Mouse (Mus musculus) hindbrain, embryonic 13.5 days (tissue): ENCODE measurements at regions not wholly inside any gene's neighbourhood (a gene's known extent, or its start where the extent isn't known, plus 50 kb on each side); places are given as distances from the start of the nearest gene placed in this dataset.

Experiments
- ATAC-seq: fragments of 200-750 bp; cut with Nextera tagmentation; 2 replicates; pipeline ENCODE4 v1.8.0; 2017; ENCODE audit warnings: moderate TSS enrichment; ENCODE audit not compliant: low FRiP score
- H3K27ac ChIP-seq: fragments of 300-500 bp; sonication (generic); 2 replicates; pipeline ENCODE4 v1.5.1; 2015; ENCODE audit warnings: inconsistent platforms, mild to moderate bottlenecking, moderate library complexity
- H3K27me3 ChIP-seq: fragments of 300-500 bp; sonication (generic); 2 replicates; pipeline ENCODE4 v1.6.1; 2015; ENCODE audit warnings: mild to moderate bottlenecking, inconsistent platforms
- H3K36me3 ChIP-seq: fragments of 300-500 bp; sonication (generic); 2 replicates; pipeline ENCODE4 v1.6.1; 2015; ENCODE audit warnings: mild to moderate bottlenecking, inconsistent platforms
- H3K4me1 ChIP-seq: fragments of 300-500 bp; sonication (generic); replicated peaks from 2 replicates; pipeline ENCODE4 v1.6.1; 2015; ENCODE audit warnings: inconsistent platforms
- H3K4me2 ChIP-seq: fragments of 300-500 bp; sonication (generic); 2 replicates; pipeline ENCODE4 v1.6.1; 2015; ENCODE audit warnings: inconsistent platforms, mild to moderate bottlenecking, moderate library complexity
- H3K4me3 ChIP-seq: fragments of 300-500 bp; sonication (generic); 2 replicates; pipeline ENCODE4 v1.5.1; 2015; ENCODE audit warnings: mild to moderate bottlenecking, inconsistent platforms
- H3K9ac ChIP-seq: fragments of 300-500 bp; sonication (generic); 2 replicates; pipeline ENCODE4 v1.6.1; 2015; ENCODE audit warnings: mild to moderate bottlenecking, inconsistent platforms
- H3K9me3 ChIP-seq: fragments of 300-500 bp; sonication (generic); 2 replicates; pipeline ENCODE4 v1.6.1; 2016; ENCODE audit warnings: inconsistent platforms
- WGBS: fragments of 180-500 bp; shearing (Covaris S2); methylation state at CpG from one replicate; pipeline ENCODE4 v1.1.7; 2015; 5-methylcytosine and 5-hydroxymethylcytosine counted together

DNA sequence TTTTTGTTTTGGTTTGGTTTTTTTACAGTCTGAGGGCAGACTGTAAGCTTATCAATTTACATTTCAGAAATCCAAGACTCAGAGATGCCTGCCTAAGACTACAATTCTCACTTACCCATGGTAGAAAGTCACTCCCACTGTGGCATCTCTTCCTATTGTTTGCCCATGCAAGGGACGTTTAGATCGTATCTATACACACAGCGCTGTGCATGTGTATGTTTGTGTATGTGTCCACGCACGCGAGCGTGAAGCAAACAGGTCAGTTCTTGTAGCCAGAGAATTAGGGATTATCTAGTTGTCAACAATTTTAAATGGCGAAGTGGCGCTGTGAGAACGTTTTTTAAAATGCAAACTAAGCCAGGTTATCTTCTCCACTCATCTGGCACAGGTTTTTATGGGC lies 223.6 kb upstream of the Ankrd55 start:
- H3K27me3 ChIP-seq, result no peaks in the 10 kb centered on the region
- no peak overlapping the region for H3K9ac ChIP-seq
- 0 out of 2 replicates have a peak, but pooled peaks cover 5% of the 10 kb centered on the region for H3K4me1 ChIP-seq
- 87% methylated on average over 10 of the region's 10 CpGs for WGBS
- H3K27ac ChIP-seq, result no peak overlapping the region
- no peaks in the 10 kb centered on the region for H3K9me3 ChIP-seq
- no peaks in the 10 kb centered on the region for H3K36me3 ChIP-seq
- no peak for ATAC-seq
- H3K4me2 ChIP-seq, result no peak overlapping the region
- no peak overlapping the region for H3K4me3 ChIP-seq

DNA sequence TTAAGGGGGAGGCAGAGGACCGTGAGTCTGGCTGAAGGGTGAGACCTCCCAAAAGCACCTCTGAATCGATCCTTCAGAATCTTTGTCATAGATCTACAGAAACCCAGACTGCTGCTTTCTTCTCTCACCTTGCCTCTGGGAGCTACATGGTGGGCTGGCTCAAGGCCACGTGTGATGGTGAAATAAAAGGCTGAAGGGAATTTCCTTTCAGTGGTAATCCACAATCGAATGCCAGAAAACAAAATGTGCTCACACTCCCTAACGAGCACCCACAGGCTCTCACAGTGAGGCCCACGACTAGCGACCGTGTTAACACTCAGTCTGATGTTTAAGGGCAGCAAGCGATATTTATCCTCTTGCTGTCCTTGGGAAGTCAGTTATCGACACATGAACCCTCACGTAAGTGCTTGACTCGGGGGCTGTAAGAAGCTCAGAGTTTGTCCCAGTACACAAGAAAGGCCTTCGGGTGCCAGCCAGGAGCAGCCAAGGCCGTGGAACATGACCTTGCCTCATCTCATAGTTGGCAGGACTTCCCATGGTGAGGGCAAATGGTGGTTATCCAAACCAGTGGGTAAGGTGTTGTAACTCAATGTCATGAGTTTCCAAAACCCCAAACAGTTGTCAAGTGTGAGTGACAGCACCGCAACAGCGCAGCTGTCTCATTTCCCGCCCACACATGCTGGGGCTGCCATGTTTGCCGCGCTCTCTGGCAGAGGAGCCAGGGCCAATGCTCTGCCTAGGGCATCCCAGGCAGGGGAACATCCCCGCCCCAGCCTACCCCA lies 221.0 kb upstream of the Ankrd55 start:
- H3K4me3 ChIP-seq, result no peak overlapping the region
- no peak overlapping the region for H3K27ac ChIP-seq
- no peak for ATAC-seq
- H3K4me1 ChIP-seq, result 0 out of 2 replicates have a peak, but pooled peaks cover 5% of the 10 kb centered on the region
- H3K27me3 ChIP-seq, result no peaks in the 10 kb centered on the region
- no peaks in the 10 kb centered on the region for H3K36me3 ChIP-seq
- 86% methylated on average over 20 of the region's 20 CpGs for WGBS
- H3K4me2 ChIP-seq, result no peak overlapping the region
- no peaks in the 10 kb centered on the region for H3K9me3 ChIP-seq
- H3K9ac ChIP-seq, result no peak overlapping the region

DNA sequence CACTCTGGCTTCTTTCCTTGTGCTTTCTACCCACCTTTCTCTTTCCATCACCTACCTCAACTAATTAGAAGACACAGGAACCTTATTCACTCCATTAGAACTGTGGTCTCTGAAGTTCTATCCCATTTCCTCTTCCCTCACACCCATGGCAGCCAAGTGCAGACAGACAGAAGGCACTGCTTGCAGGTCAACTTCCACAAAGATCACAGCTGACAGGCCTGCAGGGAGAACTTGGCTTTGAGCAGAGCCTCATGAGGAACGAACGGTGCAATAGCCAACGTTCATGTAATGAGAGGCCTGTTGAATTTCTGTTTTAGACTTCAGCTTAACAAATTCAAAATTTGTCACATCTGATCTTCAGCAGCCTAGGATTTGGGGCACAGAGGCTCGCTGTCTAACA lies 217.5 kb upstream of the Ankrd55 start:
- H3K4me1 ChIP-seq, result no peaks in the 10 kb centered on the region
- no peaks in the 10 kb centered on the region for H3K36me3 ChIP-seq
- no peak overlapping the region for H3K9ac ChIP-seq
- WGBS, result 94% methylated on average over 4 of the region's 4 CpGs
- H3K4me2 ChIP-seq, result no peak overlapping the region
- no peaks in the 10 kb centered on the region for H3K27me3 ChIP-seq
- H3K4me3 ChIP-seq, result no peak overlapping the region
- no peak for ATAC-seq
- H3K27ac ChIP-seq, result no peak overlapping the region
- no peaks in the 10 kb centered on the region for H3K9me3 ChIP-seq

DNA sequence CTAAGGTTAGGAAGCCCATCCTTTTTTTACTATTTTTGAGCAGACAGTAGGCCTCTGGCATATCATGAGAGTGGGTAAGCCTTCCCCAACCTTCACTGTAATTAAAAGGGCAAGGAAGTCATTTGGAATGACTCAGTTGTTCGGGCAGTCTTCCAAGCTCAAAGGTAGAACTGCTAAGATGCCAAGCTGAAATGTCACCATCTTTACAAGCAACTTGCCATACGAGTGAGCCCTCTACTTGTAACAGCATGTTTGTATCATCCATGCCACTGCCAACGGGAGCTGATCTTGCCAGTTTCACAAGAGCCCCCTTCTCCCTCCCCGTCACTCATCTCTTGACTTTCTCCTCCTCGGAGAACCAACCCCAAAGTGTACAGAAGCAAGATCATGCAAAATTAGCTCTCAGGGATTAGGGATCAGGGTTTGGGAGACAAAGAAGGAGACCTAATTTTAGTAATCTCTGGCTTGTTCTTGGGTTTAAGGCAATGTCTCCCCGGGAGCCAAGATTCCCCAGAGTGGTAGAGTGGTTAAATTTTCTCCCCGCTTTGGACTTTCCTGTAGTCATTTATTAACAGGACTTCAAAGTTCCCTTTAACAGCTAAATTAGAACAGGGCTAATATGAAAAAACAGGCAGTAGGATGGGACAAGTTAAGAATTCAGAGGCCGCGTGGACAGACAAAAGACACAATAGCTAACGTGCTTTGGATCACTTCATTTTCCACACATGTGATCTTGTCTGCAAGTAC lies 216.9 kb upstream of the Ankrd55 start:
- Histone ChIP-seq H3K9ac (no peak overlapping the region), H3K4me3 (no peak overlapping the region), H3K36me3 (no peaks in the 10 kb centered on the region), H3K4me2 (no peak overlapping the region), H3K27me3 (no peaks in the 10 kb centered on the region), H3K4me1 (no peaks in the 10 kb centered on the region), H3K27ac (no peak overlapping the region), H3K9me3 (no peaks in the 10 kb centered on the region)
- 87% methylated on average over 10 of the region's 10 CpGs for WGBS
- ATAC-seq, result no peak

DNA sequence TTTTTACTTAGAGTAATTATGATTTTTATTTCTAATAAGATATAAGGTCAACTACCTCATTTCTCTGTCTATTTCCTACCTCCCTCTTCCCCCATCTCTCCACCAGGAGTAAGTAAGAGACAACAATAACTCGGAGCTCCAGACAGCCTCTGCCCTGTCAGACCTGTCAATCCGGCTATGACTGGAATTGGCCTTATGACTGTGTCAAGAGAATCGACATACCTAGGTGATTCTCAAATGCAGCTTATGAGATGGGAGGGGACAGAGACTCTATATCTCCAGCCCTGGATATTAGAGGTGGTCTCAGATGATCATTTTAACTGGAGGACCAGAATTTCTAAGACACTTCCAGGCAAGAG lies 216.3 kb upstream of the Ankrd55 start:
- no peak overlapping the region for H3K4me2 ChIP-seq
- no peak overlapping the region for H3K4me3 ChIP-seq
- no peaks in the 10 kb centered on the region for H3K36me3 ChIP-seq
- no peak overlapping the region for H3K27ac ChIP-seq
- H3K27me3 ChIP-seq, result no peaks in the 10 kb centered on the region
- H3K9ac ChIP-seq, result no peak overlapping the region
- H3K4me1 ChIP-seq, result no peaks in the 10 kb centered on the region
- WGBS, result 86% methylated on average over 3 of the region's 3 CpGs
- no peaks in the 10 kb centered on the region for H3K9me3 ChIP-seq
- no peak for ATAC-seq

DNA sequence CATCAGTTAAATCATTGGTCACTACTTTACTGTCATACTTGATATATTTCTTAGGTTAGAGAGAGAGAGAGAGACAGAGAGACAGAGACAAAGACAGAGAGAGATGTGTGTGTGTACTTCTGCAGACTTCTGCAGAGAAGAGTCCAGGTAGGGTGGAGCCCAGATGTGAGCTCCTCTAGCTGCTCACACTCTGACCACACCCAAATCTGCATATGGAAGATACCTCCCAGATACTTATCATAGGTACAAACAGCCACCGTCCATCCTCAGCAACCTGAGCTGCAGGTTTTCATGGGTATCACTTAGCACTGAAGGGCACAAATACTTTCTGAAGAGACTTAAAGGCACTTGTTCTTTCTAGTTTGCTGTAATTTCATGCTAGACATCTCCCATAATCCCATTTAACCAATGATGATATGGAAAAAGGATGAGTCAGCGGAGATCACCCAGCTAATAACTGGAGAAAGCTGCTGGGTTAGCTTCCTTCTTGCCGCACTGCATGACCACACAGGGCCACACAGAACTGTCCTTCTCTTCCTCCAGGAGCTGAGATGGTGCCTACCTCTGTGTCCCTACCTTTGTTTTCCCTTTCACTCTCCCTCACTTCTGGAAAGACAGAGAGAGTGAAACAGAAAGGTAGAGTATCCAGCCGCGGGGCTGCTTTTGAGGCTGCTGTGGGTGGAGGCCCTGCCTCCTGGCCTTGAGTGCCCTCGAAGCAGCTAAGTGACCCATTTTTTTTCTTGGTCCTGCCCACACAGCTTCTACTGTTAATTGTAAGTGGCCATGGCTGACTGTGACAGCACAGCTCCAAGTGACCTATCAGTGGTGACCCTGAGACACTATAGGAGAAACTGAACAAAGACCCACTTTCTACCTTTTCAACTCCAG lies 214.5 kb upstream of the Ankrd55 start:
- no peaks in the 10 kb centered on the region for H3K9me3 ChIP-seq
- no peak overlapping the region for H3K4me3 ChIP-seq
- H3K4me1 ChIP-seq, result no peaks in the 10 kb centered on the region
- H3K9ac ChIP-seq, result no peak overlapping the region
- ATAC-seq, result no peak
- H3K36me3 ChIP-seq, result no peaks in the 10 kb centered on the region
- H3K27ac ChIP-seq, result no peak overlapping the region
- H3K27me3 ChIP-seq, result no peaks in the 10 kb centered on the region
- H3K4me2 ChIP-seq, result no peak overlapping the region
- WGBS, result 85% methylated on average over 6 of the region's 6 CpGs

DNA sequence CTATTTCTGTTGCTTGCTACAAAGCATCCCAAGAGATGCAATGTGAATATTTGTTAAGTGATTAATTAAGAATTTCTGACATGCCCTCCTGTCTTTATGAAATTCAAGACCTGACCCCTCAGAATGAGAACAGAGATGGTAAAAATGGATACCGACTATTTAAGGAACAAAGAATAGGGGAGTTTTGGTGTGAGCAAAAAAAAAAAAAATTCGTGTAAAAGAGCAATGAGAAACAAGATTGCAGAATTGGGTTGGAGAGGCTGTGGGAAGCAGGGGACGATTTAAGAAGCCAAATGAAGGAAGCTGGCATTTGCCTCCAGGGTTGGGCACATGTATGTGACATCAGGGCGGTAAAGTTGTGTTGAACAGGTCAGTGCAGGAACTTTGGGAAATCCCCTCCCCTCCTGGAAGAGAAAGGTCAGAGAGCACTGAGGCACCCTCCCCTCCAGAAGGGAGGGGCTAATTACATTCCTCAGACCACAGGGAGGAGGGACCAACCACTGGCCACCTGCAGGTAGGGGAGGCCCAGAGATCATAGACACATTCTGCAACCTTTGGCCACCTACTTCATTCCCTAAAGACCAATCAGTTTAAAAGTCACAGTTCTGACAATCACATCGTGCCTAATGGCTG lies 212.3 kb upstream of the Ankrd55 start:
- Histone ChIP-seq H3K27ac (no peak overlapping the region), H3K4me1 (no peaks in the 10 kb centered on the region), H3K9me3 (no peaks in the 10 kb centered on the region), H3K27me3 (no peaks in the 10 kb centered on the region), H3K4me2 (no peak overlapping the region), H3K4me3 (no peak overlapping the region), H3K9ac (no peak overlapping the region), H3K36me3 (no peaks in the 10 kb centered on the region)
- no peak for ATAC-seq
- 63% methylated on average over 5 of the region's 5 CpGs for WGBS

DNA sequence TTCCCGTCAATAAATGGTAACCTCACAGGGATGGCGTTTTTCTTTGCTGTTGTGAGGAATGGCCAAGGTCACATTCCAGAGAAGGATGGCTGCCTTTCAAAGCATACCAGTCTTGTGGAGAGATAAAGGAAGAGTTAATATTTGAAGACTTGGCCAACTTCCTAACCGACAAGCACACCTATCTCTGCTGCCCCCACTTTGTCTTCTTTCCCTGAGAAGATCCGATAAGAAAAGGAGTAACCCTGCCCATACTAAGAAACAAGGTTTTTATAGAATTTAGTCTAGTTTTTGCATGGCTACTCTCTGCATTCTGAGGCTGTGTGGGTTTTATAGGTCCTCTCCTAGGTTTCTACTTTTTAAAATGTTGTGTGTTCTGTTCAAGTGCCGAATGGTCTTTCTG lies 210.2 kb upstream of the Ankrd55 start:
- no peak overlapping the region for H3K27ac ChIP-seq
- no peak overlapping the region for H3K9ac ChIP-seq
- ATAC-seq, result no peak
- H3K36me3 ChIP-seq, result no peaks in the 10 kb centered on the region
- H3K4me3 ChIP-seq, result no peak overlapping the region
- whole genome bisulfite sequencing, result 86% methylated on average over 5 of the region's 5 CpGs
- H3K27me3 ChIP-seq, result no peaks in the 10 kb centered on the region
- H3K4me2 ChIP-seq, result no peak overlapping the region
- no peaks in the 10 kb centered on the region for H3K9me3 ChIP-seq
- H3K4me1 ChIP-seq, result no peaks in the 10 kb centered on the region

DNA sequence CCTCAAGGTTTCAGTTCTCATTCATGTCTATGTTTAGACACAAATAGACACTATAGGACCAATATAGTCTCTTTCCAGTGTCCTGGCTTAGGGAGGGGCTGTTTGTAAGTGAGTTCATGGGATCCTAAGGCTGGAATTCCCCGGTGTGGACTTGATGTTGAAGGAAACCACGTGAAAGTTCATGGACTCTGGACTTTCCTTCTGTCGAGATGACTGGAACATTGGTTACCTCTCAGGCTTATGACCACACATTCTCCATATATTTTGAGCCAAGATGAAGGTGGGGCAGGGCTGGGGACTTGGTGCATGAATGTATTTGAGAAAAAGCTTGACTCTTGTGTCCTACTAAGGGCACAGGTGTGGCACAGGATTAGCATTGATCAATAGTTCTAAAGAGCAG lies 206.3 kb upstream of the Ankrd55 start:
- WGBS, result 89% methylated on average over 3 of the region's 3 CpGs

DNA sequence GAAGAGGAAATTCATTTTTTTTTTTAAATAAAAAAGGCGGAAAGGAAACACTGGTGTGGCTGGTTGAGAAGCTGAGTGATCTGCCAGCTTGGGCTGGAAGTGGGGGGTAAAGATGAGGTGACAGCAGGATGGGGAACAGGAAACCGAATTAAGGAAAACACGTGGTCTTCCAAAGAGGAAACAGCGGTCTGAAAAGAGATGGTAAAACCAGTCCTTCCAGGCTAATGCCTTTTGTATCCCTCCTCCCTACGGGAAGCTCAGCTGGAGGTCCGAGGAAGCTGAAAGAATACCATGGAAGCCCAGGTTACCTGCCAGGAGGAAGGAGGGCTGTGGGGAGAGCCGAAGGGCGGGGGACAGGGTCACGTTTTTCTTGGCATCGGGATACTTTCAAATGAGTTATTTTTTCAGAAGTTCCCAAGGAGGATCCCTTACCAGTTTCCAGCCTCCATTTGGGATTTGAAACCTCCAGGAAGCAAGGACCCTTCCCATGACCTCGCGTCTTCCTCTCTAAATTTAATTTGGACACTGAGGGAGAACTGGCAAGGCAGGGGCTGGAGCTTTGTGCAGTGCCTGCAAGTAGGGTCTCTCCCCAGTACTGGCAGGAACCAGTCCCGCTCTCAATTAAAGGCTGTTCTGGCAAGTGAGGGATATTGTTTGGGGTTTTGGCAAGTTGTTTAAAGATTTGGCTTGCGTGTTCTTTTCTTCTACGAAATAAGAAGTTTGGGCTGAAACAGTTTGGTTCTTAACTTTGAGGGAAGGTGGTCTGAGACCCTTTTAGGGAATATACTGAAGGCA lies 203.6 kb upstream of the Ankrd55 start:
- H3K27ac ChIP-seq, result no peak overlapping the region
- no peak overlapping the region for H3K9ac ChIP-seq
- H3K4me3 ChIP-seq, result no peak overlapping the region
- no peaks in the 10 kb centered on the region for H3K27me3 ChIP-seq
- no peak overlapping the region for H3K4me2 ChIP-seq
- ATAC-seq, result no peak
- no peaks in the 10 kb centered on the region for H3K36me3 ChIP-seq
- H3K9me3 ChIP-seq, result no peaks in the 10 kb centered on the region
- WGBS, result 55% methylated on average over 15 of the region's 15 CpGs
- H3K4me1 ChIP-seq, result 0 out of 2 replicates have a peak, but pooled peaks cover 6% of the 10 kb centered on the region

More for the DNA sequence above, 206.3 kb upstream of the Ankrd55 start:
- Histone ChIP-seq H3K9ac (no peak overlapping the region), H3K4me2 (no peak overlapping the region), H3K27me3 (no peaks in the 10 kb centered on the region), H3K36me3 (no peaks in the 10 kb centered on the region), H3K4me1 (no peaks in the 10 kb centered on the region), H3K4me3 (no peak overlapping the region), H3K9me3 (no peaks in the 10 kb centered on the region), H3K27ac (no peak overlapping the region)
- no peak for ATAC-seq

DNA sequence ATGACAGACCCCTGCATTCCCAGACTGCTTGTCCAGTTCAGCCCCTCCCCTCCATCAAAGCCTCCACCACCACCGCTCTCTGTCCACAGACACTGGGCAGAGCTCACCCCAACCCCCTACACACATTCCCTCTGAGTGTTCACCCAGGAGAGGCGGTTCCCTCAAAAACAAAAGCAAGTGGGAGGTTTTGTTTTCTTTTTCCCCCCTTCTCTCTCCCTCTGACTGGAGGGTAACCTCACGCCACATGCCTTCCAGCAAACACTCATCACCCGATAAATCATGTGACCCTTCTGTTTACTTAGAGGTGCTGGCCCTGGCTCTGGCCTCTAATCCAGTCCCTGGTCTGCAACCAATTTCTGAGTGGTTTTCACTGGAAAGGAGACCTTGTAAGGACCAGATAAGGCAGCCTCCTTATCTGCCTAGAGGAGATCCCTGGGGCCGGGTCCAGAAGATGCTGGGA lies 199.9 kb upstream of the Ankrd55 start:
- Histone ChIP-seq H3K4me2 (no peak overlapping the region), H3K36me3 (no peaks in the 10 kb centered on the region), H3K9ac (no peak overlapping the region), H3K4me1 (0 out of 2 replicates have a peak, but pooled peaks cover 10% of the 10 kb centered on the region), H3K27me3 (no peaks in the 10 kb centered on the region), H3K9me3 (no peaks in the 10 kb centered on the region), H3K27ac (no peak overlapping the region), H3K4me3 (no peak overlapping the region)
- WGBS, result 26% methylated on average over 5 of the region's 5 CpGs
- no peak for ATAC-seq
